Mouse (Mus musculus): Measurements from ENCODE around the gene Cmah.

GRCm38 (mm10) chr13:24507156-24507555, 180.0 kb downstream of the Cmah start:
- TF ChIP-seq CTCF (IDR thresholded peaks at IDR 0.05; ENCODE audit: borderline replicate concordance, insufficient read depth, low read length): no peak
- no peak for TF ChIP-seq POLR2A (IDR thresholded peaks at IDR 0.05; ENCODE audit: low read depth, low read length)
